Mouse (Mus musculus) hindbrain, postnatal 0 days (tissue): ENCODE data around the gene Por. TPM values are rescaled to one million over a fixed set of nuclear protein-coding genes. Genes with fewer than 3 reads are reported as not detected.

Source experiments
- ATAC-seq: fragments of 200-750 bp; cut with Nextera tagmentation; 2 replicates; pipeline ENCODE4 v1.8.0; 2017; ENCODE audit warnings: mild to moderate bottlenecking, moderate TSS enrichment, moderate library complexity
- DNase-seq: peaks from one replicate; pipeline ENCODE4 v3.0.0-alpha.2; 2015; ENCODE audit warnings: low spot score
- H3K27ac ChIP-seq: fragments of 300-500 bp; sonication (generic); 2 replicates; pipeline ENCODE4 v1.5.1; 2014; ENCODE audit warnings: mild to moderate bottlenecking
- H3K27me3 ChIP-seq: fragments of 300-500 bp; sonication (generic); 2 replicates; pipeline ENCODE4 v1.6.1; 2014; ENCODE audit warnings: low read length, mixed read lengths; ENCODE audit not compliant: insufficient read depth
- H3K36me3 ChIP-seq: fragments of 300-500 bp; sonication (generic); 2 replicates; pipeline ENCODE4 v1.6.1; 2014; ENCODE audit warnings: low read length, mixed read lengths; ENCODE audit not compliant: insufficient read depth
- H3K4me1 ChIP-seq: fragments of 300-500 bp; sonication (generic); 2 replicates; pipeline ENCODE4 v1.6.1; 2014; ENCODE audit warnings: antibody characterized with exemption, low read length, mixed read lengths; ENCODE audit not compliant: insufficient read depth
- H3K4me2 ChIP-seq: fragments of 300-500 bp; sonication (generic); 2 replicates; pipeline ENCODE4 v1.6.1; 2014; ENCODE audit warnings: low read depth, mild to moderate bottlenecking, low read length, moderate library complexity, mixed read lengths
- H3K4me3 ChIP-seq: fragments of 300-500 bp; sonication (generic); 2 replicates; pipeline ENCODE4 v1.5.1; 2014; ENCODE audit warnings: low read length
- H3K9ac ChIP-seq: fragments of 300-500 bp; sonication (generic); replicated peaks from 2 replicates; pipeline ENCODE4 v1.6.1; 2014; ENCODE audit warnings: mild to moderate bottlenecking, low read length, moderate library complexity, mixed read lengths
- H3K9me3 ChIP-seq: fragments of 300-500 bp; sonication (generic); 2 replicates; pipeline ENCODE4 v1.6.1; 2016; ENCODE audit warnings: low read length, mixed read lengths
- CTCF ChIP-seq: IDR thresholded peaks from 2 replicates; pipeline ENCODE4 v1.5.1; 2016; ENCODE audit warnings: antibody characterized with exemption, control low read depth, low read depth
- WGBS: fragments of 180-500 bp; shearing (Covaris S2); extraction: QIAGEN DNeasy Blood & Tissue Kit; methylation state at CpG from one replicate; pipeline ENCODE4 v1.1.7; 2014; 5-methylcytosine and 5-hydroxymethylcytosine counted together
- polyA plus RNA-seq: library from polyadenylated mRNA; unstranded; fragments of >200 nt; fragmentation: Nextera tagmentation; extraction: Ambion mirVana; gene quantifications from 2 replicates; pipeline ENCODE4 v1.2.1, GENCODE M21; 2015
- total RNA-seq: library from RNA; depleted of rRNA; stranded (reverse); fragments of >200 nt; gene quantifications from 2 replicates; pipeline ENCODE4 v1.2.3, GENCODE M21; 2014

The Por gene
- total and polyA plus RNA-seq, 2 experiments from 2014 or later = 71.4 to 71.8 TPM

- Histone ChIP-seq H3K36me3 (peaks cover 38% of the 10 kb centered on the region), H3K4me2 (no peak overlapping the region), H3K4me3 (no peak overlapping the region), H3K9me3 (no peaks in the 10 kb centered on the region), H3K27ac (no peak overlapping the region), H3K9ac (no peak overlapping the region), H3K4me1 (peaks cover 23% of the 10 kb centered on the region), H3K27me3 (no peaks in the 10 kb centered on the region)
- ATAC-seq = no peak
- no peak for DNase-seq
- TF ChIP-seq CTCF = no peak
- WGBS = 90% methylated on average over 13 of the region's 13 CpGs
Measured at GRCm38 (mm10) chr5:135728361-135728760, 58.5 kb downstream of the Por start.

- Histone ChIP-seq H3K9me3 (no peaks in the 10 kb centered on the region), H3K4me1 (peaks cover 19% of the 10 kb centered on the region), H3K27ac (no peak overlapping the region), H3K4me3 (no peak overlapping the region), H3K27me3 (no peaks in the 10 kb centered on the region), H3K36me3 (peaks cover 47% of the 10 kb centered on the region), H3K9ac (no peak overlapping the region), H3K4me2 (no peak overlapping the region)
- 89% methylated on average over 13 of the region's 13 CpGs for WGBS
- TF ChIP-seq CTCF = no peak
- DNase-seq = no peak
- no peak for ATAC-seq
Measured at GRCm38 (mm10) chr5:135729351-135729750, 59.5 kb downstream of the Por start.

GRCm38 (mm10) chr5:135730278-135730677 is 60.4 kb downstream of the Por start:
- DNase-seq (no peak), ATAC-seq (no peak)
- no peak overlapping the region for H3K4me2 ChIP-seq
- no peaks in the 10 kb centered on the region for H3K27me3 ChIP-seq
- 95% methylated on average over 10 of the region's 10 CpGs for WGBS
- H3K9ac ChIP-seq = no peak overlapping the region
- no peak overlapping the region for H3K27ac ChIP-seq
- no peak for TF ChIP-seq CTCF
- peaks cover 10% of the 10 kb centered on the region for H3K4me1 ChIP-seq
- no peaks in the 10 kb centered on the region for H3K9me3 ChIP-seq
- H3K4me3 ChIP-seq = no peak overlapping the region
- peaks cover 57% of the 10 kb centered on the region for H3K36me3 ChIP-seq

- H3K4me3 ChIP-seq = no peak overlapping the region
- H3K4me2 ChIP-seq = no peak overlapping the region
- H3K9ac ChIP-seq = no peak overlapping the region
- DNase-seq (no peak), ATAC-seq (no peak)
- no peaks in the 10 kb centered on the region for H3K9me3 ChIP-seq
- TF ChIP-seq CTCF = no peak
- H3K27ac ChIP-seq = no peak overlapping the region
- 97% methylated on average over 10 of the region's 10 CpGs for WGBS
- no peaks in the 10 kb centered on the region for H3K27me3 ChIP-seq
- peaks cover 4% of the 10 kb centered on the region for H3K4me1 ChIP-seq
- H3K36me3 ChIP-seq = peaks cover 63% of the 10 kb centered on the region
Measured at GRCm38 (mm10) chr5:135730916-135731315, 61.1 kb downstream of the Por start.

- peaks cover 67% of the 10 kb centered on the region for H3K36me3 ChIP-seq
- H3K9ac ChIP-seq = no peak overlapping the region
- no peak for TF ChIP-seq CTCF
- no peak overlapping the region for H3K4me2 ChIP-seq
- H3K27me3 ChIP-seq = no peaks in the 10 kb centered on the region
- DNase-seq (no peak), ATAC-seq (no peak)
- no peak overlapping the region for H3K4me3 ChIP-seq
- H3K4me1 ChIP-seq = no peaks in the 10 kb centered on the region
- WGBS = 91% methylated on average over 16 of the region's 16 CpGs
- H3K27ac ChIP-seq = no peak overlapping the region
- H3K9me3 ChIP-seq = no peaks in the 10 kb centered on the region
Measured at GRCm38 (mm10) chr5:135731322-135731721, 61.5 kb downstream of the Por start.

- Histone ChIP-seq H3K9me3 (no peaks in the 10 kb centered on the region), H3K27ac (no peak overlapping the region), H3K36me3 (peaks cover 72% of the 10 kb centered on the region), H3K4me3 (no peak overlapping the region), H3K4me2 (no peak overlapping the region), H3K9ac (no peak overlapping the region), H3K27me3 (no peaks in the 10 kb centered on the region), H3K4me1 (no peaks in the 10 kb centered on the region)
- TF ChIP-seq CTCF = no peak
- WGBS = 93% methylated on average over 4 of the region's 4 CpGs
- DNase-seq (no peak), ATAC-seq (no peak)
Measured at GRCm38 (mm10) chr5:135733071-135733470, 63.2 kb downstream of the Por start.

GRCm38 (mm10) chr5:135734057-135734680 is 64.3 kb downstream of the Por start:
- no peak for DNase-seq
- no peak for ATAC-seq
- WGBS = 93% methylated on average over 42 of the region's 42 CpGs
- no peaks in the 10 kb centered on the region for H3K4me1 ChIP-seq
- no peaks in the 10 kb centered on the region for H3K27me3 ChIP-seq
- no peaks in the 10 kb centered on the region for H3K9me3 ChIP-seq
- peaks cover 72% of the 10 kb centered on the region for H3K36me3 ChIP-seq
- no peak overlapping the region for H3K27ac ChIP-seq
- TF ChIP-seq CTCF = no peak
- H3K4me2 ChIP-seq = no peak overlapping the region
- H3K4me3 ChIP-seq = no peak overlapping the region
- no peak overlapping the region for H3K9ac ChIP-seq
